Mouse (Mus musculus) cortical plate, adult 2 months (tissue): ENCODE data around the gene Scyl3. TPM values are rescaled to one million over a fixed set of nuclear protein-coding genes. Genes with fewer than 3 reads are reported as not detected.

Source experiments
- H3K27ac ChIP-seq: fragments of 200-500 bp; 2 replicates; pipeline ENCODE4 v1.5.1; 2012; ENCODE audit warnings: low read length, control low read depth, inconsistent platforms; ENCODE audit not compliant: insufficient read depth
- H3K4me1 ChIP-seq: fragments of 200-500 bp; 2 replicates; pipeline ENCODE4 v1.6.1; 2011; ENCODE audit warnings: low read length; ENCODE audit not compliant: control insufficient read depth, insufficient read depth
- H3K4me3 ChIP-seq: fragments of 200-500 bp; 2 replicates; pipeline ENCODE4 v1.5.1; 2011; ENCODE audit warnings: mild to moderate bottlenecking, low read length, control low read depth; ENCODE audit not compliant: insufficient read depth
- CTCF ChIP-seq: fragments of 200-500 bp; IDR thresholded peaks from 2 replicates; pipeline ENCODE4 v1.5.1; 2011; ENCODE audit warnings: mild to moderate bottlenecking, control low read depth, low read length; ENCODE audit not compliant: insufficient read depth; ENCODE audit errors: extremely low read depth
- POLR2A ChIP-seq: fragments of 200-500 bp; IDR thresholded peaks from 2 replicates; pipeline ENCODE4 v1.6.1; 2011; ENCODE audit warnings: mild to moderate bottlenecking, low read length, control low read depth; ENCODE audit not compliant: insufficient read depth; ENCODE audit errors: extremely low read depth
- polyA plus RNA-seq: library from polyadenylated mRNA; depleted of rRNA; stranded (reverse); fragments of >200 nt; gene quantifications from 2 replicates; pipeline ENCODE4 v1.2.3, GENCODE M21; 2012

The Scyl3 gene
- polyA plus RNA-seq, 1 experiment = 23.8 TPM

- no peak overlapping the region for H3K4me3 ChIP-seq
- H3K27ac ChIP-seq = no peak overlapping the region
- no peak for TF ChIP-seq CTCF
- TF ChIP-seq POLR2A = no peak
- H3K4me1 ChIP-seq = no peaks in the 10 kb centered on the region
Observed at GRCm38 (mm10) chr1:163942056-163942455, 13.2 kb downstream of the Scyl3 start.

GRCm38 (mm10) chr1:163953396-163953795 lies 24.5 kb downstream of the Scyl3 start:
- no peak overlapping the region for H3K27ac ChIP-seq
- H3K4me1 ChIP-seq = no peaks in the 10 kb centered on the region
- no peak overlapping the region for H3K4me3 ChIP-seq
- TF ChIP-seq CTCF (no peak), POLR2A (no peak)

GRCm38 (mm10) chr1:163958036-163958435 lies 29.1 kb downstream of the Scyl3 start:
- H3K27ac ChIP-seq = no peak overlapping the region
- no peaks in the 10 kb centered on the region; the same call in 1 of the 2 replicates for H3K4me1 ChIP-seq
- TF ChIP-seq CTCF (no peak), POLR2A (no peak)
- no peak overlapping the region for H3K4me3 ChIP-seq

- TF ChIP-seq POLR2A (no peak), CTCF (no peak)
- Histone ChIP-seq H3K4me3 (no peak overlapping the region), H3K4me1 (no peaks in the 10 kb centered on the region; the same call in 1 of the 2 replicates), H3K27ac (no peak overlapping the region)
Observed at GRCm38 (mm10) chr1:163964008-163964689, 35.2 kb downstream of the Scyl3 start.

- no peak overlapping the region for H3K27ac ChIP-seq
- H3K4me3 ChIP-seq = no peak overlapping the region
- no peaks in the 10 kb centered on the region for H3K4me1 ChIP-seq
- no peak for TF ChIP-seq CTCF
Observed at GRCm38 (mm10) chr1:163974471-163974870, 45.6 kb downstream of the Scyl3 start.

GRCm38 (mm10) chr1:163975088-163975487 lies 46.2 kb downstream of the Scyl3 start:
- H3K4me3 ChIP-seq = no peak overlapping the region
- TF ChIP-seq POLR2A (no peak), CTCF (no peak)
- H3K4me1 ChIP-seq = no peaks in the 10 kb centered on the region
- no peak overlapping the region for H3K27ac ChIP-seq

- no peak overlapping the region for H3K4me3 ChIP-seq
- no peaks in the 10 kb centered on the region for H3K4me1 ChIP-seq
- no peak overlapping the region for H3K27ac ChIP-seq
- TF ChIP-seq CTCF (no peak), POLR2A (no peak)
Observed at GRCm38 (mm10) chr1:163976515-163976914, 47.6 kb downstream of the Scyl3 start.

GRCm38 (mm10) chr1:163992371-163992770 lies 63.5 kb downstream of the Scyl3 start:
- Histone ChIP-seq H3K4me1 (no peaks in the 10 kb centered on the region), H3K4me3 (no peak overlapping the region), H3K27ac (no peak overlapping the region)
- TF ChIP-seq POLR2A (no peak), CTCF (no peak)

- TF ChIP-seq POLR2A (no peak), CTCF (no peak)
- Histone ChIP-seq H3K27ac (no peak overlapping the region), H3K4me3 (peak overlapping the region; percentile 93), H3K4me1 (no peaks in the 10 kb centered on the region)
Observed at GRCm38 (mm10) chr1:163994173-163994720, 65.3 kb downstream of the Scyl3 start.
